Mouse (Mus musculus) embryonic facial prominence, embryonic 13.5 days (tissue): ENCODE measurements around the gene Apobec3. TPM values are rescaled to one million over a fixed set of nuclear protein-coding genes. Genes with fewer than 3 reads are reported as not detected.

Source experiments
- ATAC-seq: fragments of 200-750 bp; cut with Nextera tagmentation; 2 replicates; pipeline ENCODE4 v1.8.0; 2017; ENCODE audit warnings: low read depth; ENCODE audit not compliant: insufficient number of reproducible peaks, insufficient read depth, low FRiP score, low TSS enrichment
- H3K27ac ChIP-seq: fragments of 300-500 bp; sonication (generic); 2 replicates; pipeline ENCODE4 v1.5.1; 2015; ENCODE audit warnings: moderate library complexity, mild to moderate bottlenecking, inconsistent platforms
- H3K27me3 ChIP-seq: fragments of 300-500 bp; sonication (generic); 2 replicates; pipeline ENCODE4 v1.6.1; 2015; ENCODE audit warnings: mild to moderate bottlenecking, inconsistent platforms
- H3K36me3 ChIP-seq: fragments of 300-500 bp; sonication (generic); 2 replicates; pipeline ENCODE4 v1.6.1; 2015; ENCODE audit warnings: mild to moderate bottlenecking, inconsistent platforms
- H3K4me1 ChIP-seq: fragments of 300-500 bp; sonication (generic); 2 replicates; pipeline ENCODE4 v1.6.1; 2015; ENCODE audit warnings: inconsistent platforms
- H3K4me2 ChIP-seq: fragments of 300-500 bp; sonication (generic); 2 replicates; pipeline ENCODE4 v1.6.1; 2015; ENCODE audit warnings: moderate library complexity, mild to moderate bottlenecking, inconsistent platforms
- H3K4me3 ChIP-seq: fragments of 300-500 bp; sonication (generic); 2 replicates; pipeline ENCODE4 v1.5.1; 2015; ENCODE audit warnings: mild to moderate bottlenecking, inconsistent platforms
- H3K9ac ChIP-seq: fragments of 300-500 bp; sonication (generic); 2 replicates; pipeline ENCODE4 v1.6.1; 2015; ENCODE audit warnings: mild to moderate bottlenecking, inconsistent platforms
- H3K9me3 ChIP-seq: fragments of 300-500 bp; sonication (generic); 2 replicates; pipeline ENCODE4 v1.6.1; 2016; ENCODE audit warnings: inconsistent platforms
- WGBS: fragments of 180-500 bp; shearing (Covaris S2); methylation state at CpG from one replicate; pipeline ENCODE4 v1.1.7; 2015; ENCODE audit warnings: mixed read lengths; 5-methylcytosine and 5-hydroxymethylcytosine counted together
- polyA plus RNA-seq: library from polyadenylated mRNA; unstranded; fragments of >200 nt; fragmentation: Nextera tagmentation; extraction: Ambion mirVana; gene quantifications from 2 replicates; pipeline ENCODE4 v1.2.1, GENCODE M21; 2015

The Apobec3 gene
- polyA plus RNA-seq, 1 experiment from 2014 or later, result 11.0 TPM

DNA sequence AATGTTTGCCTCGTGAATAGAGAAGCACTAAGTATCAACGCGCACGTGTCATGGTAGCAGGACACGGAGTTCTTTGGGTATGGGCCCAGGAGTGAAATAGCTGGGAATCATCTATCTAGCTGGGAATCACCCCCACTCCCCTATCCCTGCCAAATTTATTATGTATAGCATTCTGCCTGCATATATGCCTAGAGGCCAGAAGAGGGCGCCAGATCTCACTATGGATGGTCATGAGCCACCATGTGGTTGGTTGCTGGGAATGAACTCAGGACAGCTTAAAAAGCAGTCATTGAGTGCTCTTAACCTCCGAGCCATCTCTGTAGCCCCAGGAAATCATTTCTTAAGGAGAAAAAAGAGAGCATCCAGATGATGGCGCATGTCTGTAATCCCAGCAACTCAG is 49.5 kb downstream of the Apobec3 start:
- WGBS, result 27% methylated on average over 8 of the region's 8 CpGs
- Histone ChIP-seq H3K4me3 (no peak overlapping the region), H3K36me3 (no peaks in the 10 kb centered on the region), H3K4me1 (peaks cover under 1% of the 10 kb centered on the region; the same call in 1 of the 2 replicates), H3K9me3 (no peaks in the 10 kb centered on the region; the same call in 1 of the 2 replicates), H3K27me3 (no peaks in the 10 kb centered on the region), H3K4me2 (no peak overlapping the region), H3K27ac (no peak overlapping the region), H3K9ac (no peak overlapping the region)
- ATAC-seq, result no peak

DNA sequence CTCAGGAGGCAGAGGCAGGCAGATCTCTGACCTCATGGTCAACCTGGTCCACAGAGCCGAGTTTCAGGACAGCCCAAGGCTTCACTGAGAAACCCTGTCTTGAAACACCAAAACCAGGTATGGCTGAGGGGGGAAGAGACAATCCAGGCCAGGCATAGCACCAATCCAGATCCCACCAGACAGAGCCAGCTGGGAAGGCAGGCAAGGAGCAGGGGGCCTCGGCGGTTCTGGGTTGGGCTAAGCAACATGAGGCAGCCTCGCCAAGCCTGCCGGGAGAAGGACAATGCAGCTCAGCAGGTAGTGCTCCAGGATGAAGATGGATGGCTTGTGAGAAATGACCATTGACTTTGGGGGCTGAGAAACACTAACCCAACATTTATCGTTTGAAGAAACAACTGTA is 51.1 kb downstream of the Apobec3 start:
- Histone ChIP-seq H3K9me3 (no peaks in the 10 kb centered on the region; the same call in 1 of the 2 replicates), H3K4me3 (no peak overlapping the region), H3K36me3 (no peaks in the 10 kb centered on the region), H3K4me1 (0 out of 2 replicates have a peak, but pooled peaks cover 3% of the 10 kb centered on the region), H3K9ac (no peak overlapping the region), H3K4me2 (no peak overlapping the region), H3K27ac (no peak overlapping the region), H3K27me3 (no peaks in the 10 kb centered on the region)
- ATAC-seq, result no peak
- 81% methylated on average over 6 of the region's 6 CpGs for WGBS

DNA sequence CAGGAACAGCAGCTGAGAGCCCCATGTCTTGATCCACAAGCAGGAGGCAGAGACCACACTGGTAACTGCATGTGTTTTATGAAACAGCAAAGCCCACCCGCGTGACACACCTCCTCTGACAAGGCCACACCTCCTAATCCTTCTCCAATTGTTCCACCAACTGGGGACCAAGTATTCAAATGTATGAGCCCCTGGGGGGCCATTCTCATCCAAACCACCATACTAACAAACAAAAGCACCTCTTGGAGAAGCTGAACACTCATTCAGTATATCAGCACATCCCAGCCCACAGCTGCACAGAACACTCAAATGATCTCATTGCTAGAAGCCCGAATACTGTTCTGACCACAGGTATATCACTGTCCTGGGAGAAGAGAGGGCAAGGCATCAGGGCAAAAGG is 52.1 kb downstream of the Apobec3 start:
- no peak overlapping the region for H3K4me2 ChIP-seq
- no peak overlapping the region for H3K9ac ChIP-seq
- 0 out of 2 replicates have a peak, but pooled peaks cover 3% of the 10 kb centered on the region for H3K4me1 ChIP-seq
- H3K4me3 ChIP-seq, result no peak overlapping the region
- 81% methylated on average over 3 of the region's 3 CpGs for WGBS
- no peaks in the 10 kb centered on the region; the same call in 1 of the 2 replicates for H3K9me3 ChIP-seq
- H3K27me3 ChIP-seq, result no peaks in the 10 kb centered on the region
- no peaks in the 10 kb centered on the region for H3K36me3 ChIP-seq
- ATAC-seq, result no peak
- no peak overlapping the region for H3K27ac ChIP-seq

DNA sequence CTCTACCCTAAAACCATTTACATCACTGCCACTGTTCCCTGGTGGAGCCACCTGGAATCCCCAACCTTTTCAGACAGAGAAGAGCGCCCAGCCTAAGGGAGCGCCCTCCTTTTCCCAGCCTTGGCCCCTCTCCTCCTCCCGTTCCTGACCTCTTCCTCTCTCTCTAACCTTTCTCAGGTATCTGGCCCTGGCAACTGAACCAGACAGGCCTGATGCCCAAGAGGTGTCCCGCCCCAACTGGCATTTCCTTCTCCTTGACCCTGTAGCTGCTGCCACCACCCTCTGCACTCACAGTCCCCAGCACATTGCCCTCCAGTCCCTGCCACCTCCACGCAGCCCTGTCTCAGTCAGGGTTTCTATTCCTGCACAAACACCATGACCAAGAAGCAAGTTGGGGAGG is 53.5 kb downstream of the Apobec3 start:
- WGBS, result 77% methylated on average over 5 of the region's 5 CpGs
- no peak overlapping the region for H3K27ac ChIP-seq
- no peaks in the 10 kb centered on the region; the same call in 1 of the 2 replicates for H3K9me3 ChIP-seq
- no peak overlapping the region for H3K9ac ChIP-seq
- H3K36me3 ChIP-seq, result no peaks in the 10 kb centered on the region
- H3K4me2 ChIP-seq, result no peak overlapping the region
- no peak for ATAC-seq
- H3K4me1 ChIP-seq, result peaks cover 11% of the 10 kb centered on the region
- H3K27me3 ChIP-seq, result no peaks in the 10 kb centered on the region
- no peak overlapping the region for H3K4me3 ChIP-seq

DNA sequence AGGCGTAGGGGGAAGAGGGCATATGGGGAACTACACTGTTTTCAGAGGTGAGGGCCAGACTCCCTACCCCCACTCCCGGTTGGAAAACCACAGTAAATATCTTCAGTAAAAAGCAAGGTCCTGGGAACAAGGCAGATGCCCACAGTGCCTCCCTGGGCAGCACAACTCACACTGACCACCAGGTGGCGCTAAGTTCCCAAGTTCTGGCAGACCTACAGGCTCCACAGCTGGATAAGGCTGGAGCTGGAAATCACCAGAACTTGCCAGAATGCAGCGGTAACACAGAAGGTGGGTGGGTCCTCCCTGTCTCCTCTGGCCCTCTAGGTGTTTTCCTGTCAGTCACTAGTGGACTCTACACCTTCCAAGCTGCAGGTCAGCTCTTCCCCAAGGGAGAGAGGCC is 54.6 kb downstream of the Apobec3 start:
- H3K27ac ChIP-seq, result no peak overlapping the region
- peaks cover 22% of the 10 kb centered on the region for H3K4me1 ChIP-seq
- no peak for ATAC-seq
- 0 out of 2 replicates have a peak overlapping the region, but pooled peaks have one; percentile 6 for H3K9ac ChIP-seq
- H3K27me3 ChIP-seq, result no peaks in the 10 kb centered on the region
- 9% methylated on average over 4 of the region's 4 CpGs for WGBS
- no peak overlapping the region for H3K4me2 ChIP-seq
- no peaks in the 10 kb centered on the region; the same call in 1 of the 2 replicates for H3K9me3 ChIP-seq
- H3K4me3 ChIP-seq, result no peak overlapping the region
- H3K36me3 ChIP-seq, result no peaks in the 10 kb centered on the region

DNA sequence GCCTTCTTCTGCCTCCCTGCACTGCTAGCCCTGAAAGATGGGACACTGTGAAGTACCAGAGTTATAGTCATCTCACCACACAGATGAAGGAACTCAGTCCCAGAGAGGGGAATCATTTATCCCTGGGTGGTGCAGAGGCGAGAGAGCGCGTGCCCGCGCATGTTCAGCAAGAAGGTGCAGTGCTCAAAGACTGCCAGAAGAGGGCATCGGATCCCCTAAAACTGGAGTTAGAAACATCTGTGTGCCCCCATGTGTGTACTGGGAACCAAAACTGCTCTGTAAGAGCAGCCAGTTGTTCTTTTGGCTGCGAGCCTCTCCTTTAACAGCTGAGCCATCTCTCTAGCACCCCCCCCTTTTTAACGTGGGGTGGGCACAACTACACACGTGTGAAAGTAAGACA is 55.3 kb downstream of the Apobec3 start:
- no peaks in the 10 kb centered on the region for H3K9me3 ChIP-seq

DNA sequence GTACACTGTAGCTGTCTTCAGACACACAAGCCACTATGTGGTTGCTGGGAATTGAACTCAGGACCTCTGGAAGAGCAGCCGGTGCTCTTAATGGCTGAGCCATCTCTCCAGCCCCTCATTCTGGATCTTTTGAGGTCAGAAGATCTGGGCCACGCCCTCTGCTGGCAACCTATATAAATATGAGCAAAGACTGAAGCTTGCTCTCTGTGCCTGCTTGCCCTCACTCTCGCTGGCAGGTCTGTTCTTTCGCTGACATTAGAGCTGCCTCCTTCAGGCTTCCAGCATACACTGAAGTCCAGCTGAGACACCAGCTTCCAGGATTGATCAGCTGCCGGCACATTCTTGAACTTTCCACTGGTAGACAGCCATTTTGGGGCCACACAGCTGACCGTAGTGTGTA is 56.2 kb downstream of the Apobec3 start:
- ATAC-seq, result no peak
- H3K9me3 ChIP-seq, result no peaks in the 10 kb centered on the region
- no peak overlapping the region for H3K4me3 ChIP-seq
- no peaks in the 10 kb centered on the region for H3K36me3 ChIP-seq
- H3K27ac ChIP-seq, result no peak overlapping the region
- H3K27me3 ChIP-seq, result no peaks in the 10 kb centered on the region
- WGBS, result 70% methylated on average over 6 of the region's 6 CpGs
- H3K4me2 ChIP-seq, result no peak overlapping the region
- no peak overlapping the region for H3K9ac ChIP-seq
- H3K4me1 ChIP-seq, result peaks cover 39% of the 10 kb centered on the region

More for the DNA sequence above, 55.3 kb downstream of the Apobec3 start:
- Histone ChIP-seq H3K27ac (no peak overlapping the region), H3K4me1 (peaks cover 30% of the 10 kb centered on the region), H3K36me3 (no peaks in the 10 kb centered on the region), H3K4me2 (no peak overlapping the region), H3K9ac (no peak overlapping the region), H3K4me3 (no peak overlapping the region), H3K27me3 (no peaks in the 10 kb centered on the region)
- no peak for ATAC-seq
- WGBS, result 51% methylated on average over 9 of the region's 9 CpGs

DNA sequence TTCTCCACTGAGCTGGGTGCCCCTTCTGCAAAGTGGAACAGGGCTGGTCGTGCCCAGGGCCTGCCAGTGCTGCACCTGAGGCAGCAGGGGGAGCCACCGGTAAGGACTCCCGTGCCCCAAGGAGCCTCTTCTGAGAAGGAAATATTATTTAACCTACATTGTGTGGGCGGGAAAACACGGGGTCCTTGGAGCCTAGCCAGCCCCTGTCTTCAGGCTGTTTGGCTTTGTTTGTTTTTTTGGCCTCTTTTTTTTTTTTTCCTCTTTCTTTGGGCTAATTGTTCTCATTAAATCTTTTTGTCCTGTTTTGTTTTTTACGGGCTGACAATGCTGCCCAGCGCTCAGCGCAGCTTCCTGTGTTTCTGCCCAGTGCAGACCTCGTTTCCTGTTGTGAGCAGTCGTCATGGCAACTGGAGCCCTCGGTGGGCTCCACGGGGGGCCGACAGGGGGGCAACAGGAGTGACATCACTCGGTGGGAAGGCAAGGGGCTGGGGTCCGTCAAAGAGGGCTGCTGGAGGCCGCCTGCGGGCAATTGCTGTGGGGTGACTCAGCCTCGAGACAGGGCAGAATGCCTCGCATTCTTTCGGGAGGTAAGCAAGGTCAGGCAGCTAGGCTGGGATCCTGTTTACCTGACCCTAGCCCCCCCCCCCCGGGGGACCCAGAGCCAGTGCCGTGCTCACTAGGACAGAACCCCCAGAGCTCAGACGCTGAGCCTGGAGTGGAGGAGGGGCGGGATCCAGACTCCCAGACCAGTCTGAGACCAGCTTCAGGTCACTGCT is 59.0 kb downstream of the Apobec3 start:
- H3K4me1 ChIP-seq, result peaks cover 43% of the 10 kb centered on the region
- H3K27me3 ChIP-seq, result no peaks in the 10 kb centered on the region
- H3K36me3 ChIP-seq, result no peaks in the 10 kb centered on the region
- no peaks in the 10 kb centered on the region for H3K9me3 ChIP-seq
- WGBS, result 1% methylated on average over 24 of the region's 24 CpGs
- H3K9ac ChIP-seq, result peak overlapping the region; percentile 61
- H3K27ac ChIP-seq, result peak overlapping the region; percentile 33; the same call in 1 of the 2 replicates
- H3K4me2 ChIP-seq, result peak overlapping the region; percentile 69
- ATAC-seq, result peak; percentile 34
- H3K4me3 ChIP-seq, result peak overlapping the region; percentile 28

DNA sequence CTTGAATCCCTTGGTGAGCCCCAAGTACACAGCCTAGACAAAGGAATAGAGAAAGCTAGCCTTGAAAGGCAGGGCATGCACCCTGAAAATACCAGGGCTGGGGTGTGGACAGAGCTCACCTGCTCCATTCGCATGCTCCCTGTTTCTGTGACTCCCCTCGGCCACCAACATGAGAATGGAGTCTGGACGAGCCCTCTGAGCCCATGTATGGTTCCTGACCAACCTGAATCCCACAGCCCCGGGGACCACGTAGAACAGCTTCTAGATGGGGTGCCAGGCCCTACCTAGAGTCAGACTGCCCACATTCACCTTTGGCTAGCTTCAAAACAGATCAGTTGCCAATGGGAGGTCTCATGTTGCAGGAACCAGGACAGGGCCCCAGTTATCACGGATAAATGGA is 59.8 kb downstream of the Apobec3 start:
- peak overlapping the region; percentile 61; the same call in 1 of the 2 replicates for H3K9ac ChIP-seq
- 53% methylated on average over 6 of the region's 6 CpGs for WGBS

DNA sequence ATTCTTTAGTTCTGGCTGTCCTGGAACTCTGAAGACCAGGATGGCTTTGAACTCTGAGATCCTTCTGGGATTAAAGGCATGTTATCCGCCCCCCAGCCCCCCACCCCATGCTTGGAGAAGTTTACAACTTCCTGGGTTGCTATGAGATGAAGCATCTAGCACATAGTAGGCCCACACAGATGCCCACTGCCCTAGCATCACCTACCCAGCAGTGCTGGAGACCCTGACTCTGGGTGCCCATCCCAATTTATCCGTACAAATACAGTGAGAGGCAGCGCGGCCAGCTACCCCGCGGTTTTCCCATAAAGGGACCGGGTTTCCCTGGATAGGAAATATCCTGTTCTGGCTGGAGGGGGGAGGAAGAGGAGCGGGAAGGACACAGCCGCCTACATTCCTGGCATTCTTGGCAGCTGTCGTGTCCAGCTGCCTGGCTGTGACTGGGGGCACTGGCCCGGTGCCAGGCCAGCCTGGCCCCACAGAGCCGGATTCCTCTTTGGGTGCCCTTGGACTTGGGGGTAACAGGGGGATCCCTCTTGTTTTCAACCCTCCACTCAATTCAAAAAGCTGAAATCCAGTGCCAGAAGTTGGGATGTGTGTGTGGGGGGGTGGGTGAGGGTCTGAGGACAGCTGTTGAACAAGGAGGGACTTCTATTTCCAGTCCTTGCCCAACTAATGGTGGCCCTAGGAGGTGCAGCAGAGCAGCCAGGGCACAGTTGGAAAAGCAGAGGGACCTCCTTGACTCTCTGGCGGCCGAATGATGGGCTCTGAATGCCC is 60.5 kb downstream of the Apobec3 start:
- Histone ChIP-seq H3K9ac (0 out of 2 replicates have a peak overlapping the region, but pooled peaks have one; percentile 32), H3K36me3 (no peaks in the 10 kb centered on the region), H3K4me1 (peaks cover 40% of the 10 kb centered on the region), H3K4me3 (no peak overlapping the region), H3K4me2 (no peak overlapping the region), H3K27me3 (no peaks in the 10 kb centered on the region), H3K27ac (peak overlapping the region; percentile 33), H3K9me3 (no peaks in the 10 kb centered on the region)
- 36% methylated on average over 14 of the region's 14 CpGs for WGBS
- no peak for ATAC-seq

More for the DNA sequence above, 59.8 kb downstream of the Apobec3 start:
- Histone ChIP-seq H3K4me1 (peaks cover 41% of the 10 kb centered on the region), H3K9me3 (no peaks in the 10 kb centered on the region), H3K36me3 (no peaks in the 10 kb centered on the region), H3K27me3 (no peaks in the 10 kb centered on the region), H3K4me3 (0 out of 2 replicates have a peak overlapping the region, but pooled peaks have one; percentile 28), H3K4me2 (no peak overlapping the region), H3K27ac (peak overlapping the region; percentile 33)
- ATAC-seq, result no peak

DNA sequence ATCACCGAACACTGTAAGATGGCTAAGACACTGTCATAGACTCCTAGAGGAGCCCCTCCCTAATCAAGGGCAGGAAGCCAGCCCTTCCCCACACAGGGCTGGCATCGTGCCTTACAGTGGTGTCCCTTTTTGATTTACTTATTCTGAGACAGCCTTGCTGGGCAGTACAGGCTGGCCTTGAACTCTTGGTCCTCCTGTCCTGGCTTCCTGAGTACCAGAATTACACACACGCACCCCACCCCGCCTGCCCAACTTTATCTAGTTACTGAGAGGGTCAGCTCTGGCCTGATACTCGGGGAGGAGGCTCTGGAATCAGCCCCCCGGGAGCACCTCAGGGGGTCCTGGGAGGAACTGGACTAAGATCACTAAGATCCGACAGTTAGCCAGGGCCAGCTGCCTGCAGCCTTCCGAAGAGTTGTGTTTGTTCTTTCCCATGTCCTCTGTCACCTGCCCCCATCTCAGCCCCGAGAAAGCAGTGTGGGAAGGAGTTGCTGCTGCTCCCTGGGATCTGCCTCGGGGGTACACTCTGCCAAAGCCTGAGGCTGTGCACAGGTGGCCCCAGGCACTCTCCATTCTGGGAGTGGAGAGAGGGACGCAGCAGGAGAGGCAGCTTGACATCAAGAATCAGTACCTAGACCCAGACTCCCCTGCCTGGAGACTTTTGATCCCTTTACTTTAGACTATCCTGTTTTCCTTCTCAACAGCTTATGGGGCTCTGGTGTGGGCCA is 61.2 kb downstream of the Apobec3 start:
- Histone ChIP-seq H3K4me3 (no peak overlapping the region), H3K9ac (0 out of 2 replicates have a peak overlapping the region, but pooled peaks have one; percentile 11), H3K4me1 (peaks cover 40% of the 10 kb centered on the region), H3K36me3 (no peaks in the 10 kb centered on the region), H3K27me3 (no peaks in the 10 kb centered on the region), H3K4me2 (no peak overlapping the region), H3K9me3 (no peaks in the 10 kb centered on the region), H3K27ac (0 out of 2 replicates have a peak overlapping the region, but pooled peaks have one; percentile 33)
- ATAC-seq, result no peak
- WGBS, result 43% methylated on average over 11 of the region's 11 CpGs
